Mouse (Mus musculus): Measurements from ENCODE around the gene Tax1bp3.
A peak's percentile ranks its signal among the peaks of the same experiment; 100 is the strongest.

The Tax1bp3 gene

GRCm38 (mm10) chr11:73176608-73177508, at the start of gene Tax1bp3, which contains the start of gene Emc6:
Gene Tax1bp3 (plus strand): TSS chr11:73177083.
Gene Emc6 (minus strand): TSS chr11:73177037.
- DNase-seq (ENCODE audit: low spot score in 2 of 2), result peak; percentile 96 to 97

- DNase-seq (ENCODE audit: low spot score in 2 of 2), result peak; percentile 21 to 26
These were observed 45.9 kb upstream of the Tax1bp3 start for GRCm38 (mm10) chr11:73131020-73131419.

- DNase-seq (ENCODE audit: low spot score in 2 of 2), result no peak
These were observed 43.9 kb upstream of the Tax1bp3 start for GRCm38 (mm10) chr11:73132999-73133398.

- DNase-seq (ENCODE audit: low spot score in 2 of 2), result no peak
These were observed 42.7 kb upstream of the Tax1bp3 start for GRCm38 (mm10) chr11:73134222-73134621.

- no peak for DNase-seq (ENCODE audit: low spot score in 2 of 2)
These were observed 40.3 kb upstream of the Tax1bp3 start for GRCm38 (mm10) chr11:73136587-73136986.

GRCm38 (mm10) chr11:73137116-73137515, 39.8 kb upstream of the Tax1bp3 start:
- peak; percentile 11 to 30 for DNase-seq (ENCODE audit: low spot score in 2 of 2)

GRCm38 (mm10) chr11:73137591-73138501, 39.0 kb upstream of the Tax1bp3 start, which contains the start of gene Haspin:
Gene Haspin (minus strand): TSS chr11:73138294.
- peak; percentile 87 to 90 for DNase-seq (ENCODE audit: low spot score in 2 of 2)

- no peak for DNase-seq (ENCODE audit: low spot score in 2 of 2)
These were observed 32.6 kb upstream of the Tax1bp3 start for GRCm38 (mm10) chr11:73144261-73144681.

- DNase-seq (ENCODE audit: low spot score in 2 of 2), result no peak
These were observed 30.6 kb upstream of the Tax1bp3 start for GRCm38 (mm10) chr11:73146026-73146974.

- no peak for DNase-seq (ENCODE audit: low spot score in 2 of 2)
These were observed 29.9 kb upstream of the Tax1bp3 start for GRCm38 (mm10) chr11:73146975-73147365.

- DNase-seq (ENCODE audit: low spot score in 2 of 2), result no peak
These were observed 28.7 kb upstream of the Tax1bp3 start for GRCm38 (mm10) chr11:73148209-73148608.

GRCm38 (mm10) chr11:73155071-73155470, 21.8 kb upstream of the Tax1bp3 start:
- DNase-seq (ENCODE audit: low spot score in 2 of 2), result no peak

GRCm38 (mm10) chr11:73159957-73160810, 16.7 kb upstream of the Tax1bp3 start, which contains the start of gene P2rx5:
Gene P2rx5 (plus strand): TSS chr11:73160421.
- peak in 1 of 2 experiments; percentile 6 for DNase-seq (ENCODE audit: low spot score in 2 of 2)

- no peak for DNase-seq (ENCODE audit: low spot score in 2 of 2)
These were observed 16.1 kb upstream of the Tax1bp3 start for GRCm38 (mm10) chr11:73160811-73161200.

GRCm38 (mm10) chr11:73161616-73162015, 15.3 kb upstream of the Tax1bp3 start:
- no peak for DNase-seq (ENCODE audit: low spot score in 2 of 2)

- no peak for DNase-seq (ENCODE audit: low spot score in 2 of 2)
These were observed 14.6 kb upstream of the Tax1bp3 start for GRCm38 (mm10) chr11:73162284-73162683.

- no peak for DNase-seq (ENCODE audit: low spot score in 2 of 2)
These were observed 8.8 kb upstream of the Tax1bp3 start for GRCm38 (mm10) chr11:73168071-73168470.

- DNase-seq (ENCODE audit: low spot score in 2 of 2), result no peak
These were observed 8.3 kb upstream of the Tax1bp3 start for GRCm38 (mm10) chr11:73168576-73168975.

- peak; percentile 33 to 37 for DNase-seq (ENCODE audit: low spot score in 2 of 2)
These were observed 7.7 kb upstream of the Tax1bp3 start for GRCm38 (mm10) chr11:73169231-73169630.

GRCm38 (mm10) chr11:73172186-73172585, 4.7 kb upstream of the Tax1bp3 start:
- DNase-seq (ENCODE audit: low spot score in 2 of 2), result no peak
